Mouse (Mus musculus): ENCODE data around the gene Ggt7. TPM values are rescaled to one million over a fixed set of nuclear protein-coding genes. Genes with fewer than 3 reads are reported as not detected.

The Ggt7 gene
- polyA plus RNA-seq, 1 experiment from 2014 or later: 3.1 TPM

DNA sequence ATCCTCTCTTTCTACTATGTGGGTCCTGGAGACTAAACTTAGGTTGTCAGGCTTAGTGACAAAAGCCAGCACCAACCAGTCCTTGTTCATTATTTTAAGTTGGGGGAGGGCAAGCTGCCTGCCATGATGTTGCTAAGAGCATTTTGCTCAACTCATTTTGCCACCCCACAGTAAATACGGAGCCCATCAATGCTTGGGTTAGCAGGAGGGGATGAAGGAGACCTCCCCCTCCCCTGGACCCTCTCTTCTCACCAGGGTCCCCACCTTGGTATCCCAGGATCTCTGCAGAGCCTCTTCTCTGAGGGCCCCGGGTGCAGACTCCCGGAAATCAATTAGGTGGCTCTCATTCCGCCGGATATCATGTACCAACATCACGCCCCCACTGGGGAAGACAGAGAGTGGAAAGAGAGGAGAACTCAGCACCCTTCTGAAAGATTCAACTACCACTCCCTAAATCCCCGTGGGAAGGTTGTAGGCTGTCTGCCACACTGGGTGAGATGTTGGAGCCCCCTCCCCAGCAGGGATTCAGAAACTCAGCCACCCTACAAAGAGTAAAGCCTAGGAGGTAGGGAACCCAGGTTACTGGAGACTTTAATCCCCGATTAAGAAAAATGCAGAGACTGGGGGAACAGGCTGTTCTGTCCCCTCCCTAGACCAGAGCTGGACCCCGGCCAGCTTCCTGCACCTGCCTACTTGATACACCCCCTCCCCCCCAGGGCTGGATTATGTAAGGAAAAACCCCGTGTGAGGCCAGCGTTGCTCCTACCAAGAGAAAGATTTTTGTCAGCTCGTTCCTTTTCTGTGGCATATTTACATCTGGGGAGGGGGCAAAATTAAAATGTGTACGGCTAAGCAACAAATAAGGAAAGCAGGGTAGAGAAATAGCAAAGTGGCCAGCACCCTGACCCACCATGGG lies 13.3 kb downstream of the Ggt7 start:
- no peaks in the 10 kb centered on the region for H3K4me1 ChIP-seq (ENCODE audit: control insufficient read depth, insufficient read depth, low read length)
- ATAC-seq (replicated peaks; ENCODE audit: insufficient number of reproducible peaks, low FRiP score, low TSS enrichment, low read depth) (no peak; the same call in 1 of the 2 replicates), DNase-seq (ENCODE audit: low spot score) (peak; percentile 43)
- no peaks in the 10 kb centered on the region for H3K9me3 ChIP-seq (replicated peaks; ENCODE audit: control insufficient read depth, low read length)
- no peaks in the 10 kb centered on the region for H3K27me3 ChIP-seq (ENCODE audit: control insufficient read depth, insufficient read depth, low read length)
- H3K4me2 ChIP-seq (ENCODE audit: low read depth, low read length): no peak overlapping the region
- no peak overlapping the region for H3K9ac ChIP-seq (replicated peaks; ENCODE audit: low read length)
- H3K4me3 ChIP-seq (ENCODE audit: low read depth, low read length): no peak overlapping the region
- WGBS: 61% methylated on average over 13 of the region's 13 CpGs
- no peak overlapping the region for H3K27ac ChIP-seq (replicated peaks; ENCODE audit: low read depth, low read length)
- no peaks in the 10 kb centered on the region for H3K36me3 ChIP-seq (replicated peaks; ENCODE audit: control insufficient read depth, insufficient read depth, low read depth, low read length)

DNA sequence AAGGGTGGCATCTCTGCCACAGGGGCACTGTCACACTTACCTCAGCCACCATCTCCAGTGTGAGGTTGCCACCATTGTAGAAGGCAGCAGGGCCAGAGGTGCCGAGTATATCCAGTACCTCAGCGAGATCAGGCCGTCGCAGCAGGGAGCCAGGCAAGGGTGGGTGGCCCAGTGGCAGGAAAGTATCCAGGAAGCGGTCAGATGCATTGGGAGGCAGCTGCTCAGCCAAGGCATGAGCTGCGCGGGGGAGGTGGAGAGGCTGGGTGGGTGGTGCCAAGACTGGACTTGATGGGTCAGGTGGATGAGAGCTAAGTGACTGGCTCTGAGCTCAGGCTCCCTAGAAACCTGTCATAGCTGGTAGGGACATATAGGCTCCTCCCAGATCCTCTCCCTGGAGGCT lies 15.4 kb downstream of the Ggt7 start:
- H3K4me3 ChIP-seq (ENCODE audit: low read depth, low read length): no peak overlapping the region
- no peaks in the 10 kb centered on the region for H3K27me3 ChIP-seq (ENCODE audit: control insufficient read depth, insufficient read depth, low read length)
- no peak for DNase-seq (ENCODE audit: low spot score)
- no peaks in the 10 kb centered on the region for H3K36me3 ChIP-seq (replicated peaks; ENCODE audit: control insufficient read depth, insufficient read depth, low read depth, low read length)
- no peaks in the 10 kb centered on the region for H3K9me3 ChIP-seq (replicated peaks; ENCODE audit: control insufficient read depth, low read length)
- H3K4me2 ChIP-seq (ENCODE audit: low read depth, low read length): no peak overlapping the region
- H3K4me1 ChIP-seq (ENCODE audit: control insufficient read depth, insufficient read depth, low read length): no peaks in the 10 kb centered on the region
- H3K27ac ChIP-seq (replicated peaks; ENCODE audit: low read depth, low read length): no peak overlapping the region
- 81% methylated on average over 7 of the region's 7 CpGs for WGBS
- H3K9ac ChIP-seq (replicated peaks; ENCODE audit: low read length): no peak overlapping the region
- ATAC-seq (replicated peaks; ENCODE audit: insufficient number of reproducible peaks, low FRiP score, low TSS enrichment, low read depth): no peak

DNA sequence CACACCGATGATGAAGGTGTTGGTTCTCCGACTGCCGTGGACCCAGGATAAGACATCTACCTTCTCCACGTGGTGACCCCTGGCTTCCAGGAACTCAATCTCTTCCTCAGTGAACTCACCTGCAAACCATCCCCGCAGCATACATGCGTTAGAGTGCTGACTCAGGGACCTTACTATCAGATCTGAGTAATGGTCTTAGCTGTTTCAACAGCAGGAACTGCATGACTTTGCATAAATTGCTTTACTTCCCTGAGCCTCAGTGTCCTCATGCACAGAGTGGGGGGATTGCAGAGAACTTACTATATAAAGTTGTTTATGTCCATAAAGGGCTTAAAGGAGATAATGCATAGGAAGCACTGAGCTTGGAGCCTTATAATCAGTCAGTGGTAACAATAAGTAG lies 27.0 kb downstream of the Ggt7 start:
- Histone ChIP-seq H3K4me2 (ENCODE audit: low read depth, low read length) (no peak overlapping the region), H3K4me3 (ENCODE audit: low read depth, low read length) (no peak overlapping the region), H3K27me3 (ENCODE audit: control insufficient read depth, insufficient read depth, low read length) (no peaks in the 10 kb centered on the region), H3K9me3 (replicated peaks; ENCODE audit: control insufficient read depth, low read length) (no peaks in the 10 kb centered on the region), H3K27ac (replicated peaks; ENCODE audit: low read depth, low read length) (no peak overlapping the region), H3K36me3 (replicated peaks; ENCODE audit: control insufficient read depth, insufficient read depth, low read depth, low read length) (no peaks in the 10 kb centered on the region), H3K9ac (replicated peaks; ENCODE audit: low read length) (no peak overlapping the region), H3K4me1 (ENCODE audit: control insufficient read depth, insufficient read depth, low read length) (no peaks in the 10 kb centered on the region)
- DNase-seq (ENCODE audit: low spot score) (no peak), ATAC-seq (replicated peaks; ENCODE audit: insufficient number of reproducible peaks, low FRiP score, low TSS enrichment, low read depth) (no peak)
- 88% methylated on average over 6 of the region's 6 CpGs for WGBS

DNA sequence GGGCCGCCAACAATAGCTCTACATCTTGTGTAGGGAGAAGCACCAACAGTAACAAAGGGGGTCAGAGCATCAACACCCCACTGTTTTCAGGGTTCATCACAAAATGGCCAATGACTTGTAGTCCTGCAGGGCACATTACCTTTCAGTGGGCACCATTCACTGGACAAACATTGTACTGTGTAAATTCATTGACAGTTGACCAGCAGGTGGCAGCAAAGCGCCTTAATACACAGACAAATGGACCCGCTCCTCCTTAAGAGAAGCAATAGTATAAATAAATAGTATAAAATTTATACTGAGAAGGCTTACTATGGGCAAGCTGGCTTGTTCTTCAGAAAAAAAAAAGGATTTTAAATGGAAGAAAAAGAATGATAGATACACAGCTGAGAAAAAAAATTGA lies 36.0 kb downstream of the Ggt7 start:
- ATAC-seq (replicated peaks; ENCODE audit: insufficient number of reproducible peaks, low FRiP score, low TSS enrichment, low read depth): no peak
- no peaks in the 10 kb centered on the region for H3K36me3 ChIP-seq (replicated peaks; ENCODE audit: control insufficient read depth, insufficient read depth, low read depth, low read length)
- 41% methylated on average over 3 of the region's 3 CpGs for WGBS
- H3K9ac ChIP-seq (replicated peaks; ENCODE audit: low read length): no peak overlapping the region
- no peak overlapping the region for H3K4me2 ChIP-seq (ENCODE audit: low read depth, low read length)
- no peaks in the 10 kb centered on the region for H3K27me3 ChIP-seq (ENCODE audit: control insufficient read depth, insufficient read depth, low read length)
- H3K4me1 ChIP-seq (ENCODE audit: control insufficient read depth, insufficient read depth, low read length): no peaks in the 10 kb centered on the region
- no peak overlapping the region for H3K27ac ChIP-seq (replicated peaks; ENCODE audit: low read depth, low read length)
- DNase-seq (ENCODE audit: low spot score): peak; percentile 82
- no peaks in the 10 kb centered on the region for H3K9me3 ChIP-seq (replicated peaks; ENCODE audit: control insufficient read depth, low read length)
- H3K4me3 ChIP-seq (ENCODE audit: low read depth, low read length): no peak overlapping the region

DNA sequence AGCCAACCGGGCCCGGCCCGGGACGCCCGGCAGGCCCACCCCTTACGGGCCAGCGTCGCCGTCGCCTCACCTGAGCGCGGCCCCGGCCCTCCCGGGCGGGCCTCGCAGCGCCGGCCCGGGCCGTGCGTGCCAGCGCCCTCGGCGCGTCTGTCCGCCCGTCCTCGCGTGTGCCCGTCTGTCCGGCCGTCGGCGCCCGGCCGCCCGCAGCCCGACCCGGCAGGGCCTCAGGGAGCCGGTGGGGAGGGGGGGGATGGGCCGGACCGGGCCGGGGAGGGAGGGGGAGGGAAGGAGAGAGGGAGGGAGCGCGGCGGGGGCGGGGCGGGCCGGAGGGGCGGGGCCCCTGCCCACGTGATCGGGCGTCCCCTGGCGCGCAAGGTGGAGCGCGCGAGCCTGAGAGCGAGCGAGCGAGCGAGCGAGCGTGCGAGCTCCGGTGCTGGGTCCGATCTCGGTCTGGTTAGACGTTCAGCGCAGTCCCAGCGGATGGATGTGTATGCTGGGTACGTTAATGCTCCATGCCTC lies 44.4 kb downstream of the Ggt7 start, which contains the start of gene Ncoa6:
TSS of gene Ncoa6 (minus strand) at position 325 of the 519 bp plus-strand sequence.
- no peaks in the 10 kb centered on the region for H3K27me3 ChIP-seq (ENCODE audit: control insufficient read depth, insufficient read depth, low read length)
- H3K4me3 ChIP-seq (ENCODE audit: low read depth, low read length): peak within 1 kb of the TSS; percentile 83
- no peaks in the 10 kb centered on the region for H3K36me3 ChIP-seq (replicated peaks; ENCODE audit: control insufficient read depth, insufficient read depth, low read depth, low read length)
- ATAC-seq (replicated peaks; ENCODE audit: insufficient number of reproducible peaks, low FRiP score, low TSS enrichment, low read depth): peak; percentile 77
- DNase-seq (ENCODE audit: low spot score): peak; percentile 85
- H3K27ac ChIP-seq (replicated peaks; ENCODE audit: low read depth, low read length): peak within 1 kb of the TSS; percentile 77
- WGBS: 0% methylated on average over 41 of the region's 72 CpGs
- H3K9ac ChIP-seq (replicated peaks; ENCODE audit: low read length): peak within 1 kb of the TSS; percentile 96
- no peaks in the 10 kb centered on the region; the same call in 1 of the 2 replicates for H3K4me1 ChIP-seq (ENCODE audit: control insufficient read depth, insufficient read depth, low read length)
- no peaks in the 10 kb centered on the region for H3K9me3 ChIP-seq (replicated peaks; ENCODE audit: control insufficient read depth, low read length)
- H3K4me2 ChIP-seq (ENCODE audit: low read depth, low read length): peak within 1 kb of the TSS; percentile 60

DNA sequence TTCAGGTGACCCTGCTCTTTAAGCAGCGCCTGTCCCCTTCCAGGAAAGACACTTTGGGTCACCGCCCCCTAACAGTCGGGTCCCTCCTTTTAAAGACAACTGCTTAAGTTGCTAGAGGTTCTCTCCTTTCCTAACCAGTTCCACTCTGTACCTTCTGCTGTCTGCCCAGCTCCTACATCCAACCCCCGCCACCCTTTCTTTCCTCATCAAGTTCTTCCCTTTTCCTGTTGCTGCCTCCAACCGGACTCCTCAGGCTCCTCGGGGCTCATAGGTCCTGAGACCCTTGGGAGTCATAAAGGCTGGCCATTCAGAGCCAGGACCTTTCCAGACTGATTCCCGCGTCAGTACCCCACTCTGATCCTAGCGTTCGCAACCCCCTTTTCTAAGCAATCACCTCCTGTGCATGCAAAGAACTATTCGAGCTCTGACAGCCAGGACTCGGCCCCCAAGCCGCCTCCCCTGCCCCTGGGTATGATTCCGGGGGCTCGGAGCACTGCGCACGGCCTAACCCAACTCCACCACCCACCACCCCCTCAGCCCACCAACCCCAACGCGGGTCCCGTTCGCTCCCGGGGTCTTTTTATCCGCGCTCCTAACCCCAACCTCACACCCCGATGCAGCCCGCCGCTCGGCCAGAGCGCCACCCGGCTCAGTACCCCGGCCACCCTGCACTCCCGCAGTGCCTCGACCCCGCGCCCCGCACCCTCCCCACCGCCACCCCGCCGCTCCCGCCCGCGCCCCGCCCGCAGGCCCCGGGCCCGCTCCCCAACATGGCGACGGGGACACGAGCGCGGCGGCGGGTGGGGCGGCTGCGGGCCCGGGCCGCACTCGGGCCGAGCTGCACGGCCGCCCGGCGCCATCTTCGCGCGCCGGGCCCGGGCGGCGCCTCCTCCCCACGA lies 45.1 kb downstream of the Ggt7 start:
- Histone ChIP-seq H3K4me2 (ENCODE audit: low read depth, low read length) (peak overlapping the region; percentile 60), H3K9me3 (replicated peaks; ENCODE audit: control insufficient read depth, low read length) (no peaks in the 10 kb centered on the region), H3K4me1 (ENCODE audit: control insufficient read depth, insufficient read depth, low read length) (no peaks in the 10 kb centered on the region; the same call in 1 of the 2 replicates), H3K4me3 (ENCODE audit: low read depth, low read length) (peak overlapping the region; percentile 83), H3K27ac (replicated peaks; ENCODE audit: low read depth, low read length) (peak overlapping the region; percentile 77), H3K36me3 (replicated peaks; ENCODE audit: control insufficient read depth, insufficient read depth, low read depth, low read length) (no peaks in the 10 kb centered on the region), H3K9ac (replicated peaks; ENCODE audit: low read length) (peak overlapping the region; percentile 96), H3K27me3 (ENCODE audit: control insufficient read depth, insufficient read depth, low read length) (no peaks in the 10 kb centered on the region)
- WGBS: under 1% methylated on average over 52 of the region's 71 CpGs
- DNase-seq (ENCODE audit: low spot score): peak; percentile 52
- ATAC-seq (replicated peaks; ENCODE audit: insufficient number of reproducible peaks, low FRiP score, low TSS enrichment, low read depth): peak; percentile 75

DNA sequence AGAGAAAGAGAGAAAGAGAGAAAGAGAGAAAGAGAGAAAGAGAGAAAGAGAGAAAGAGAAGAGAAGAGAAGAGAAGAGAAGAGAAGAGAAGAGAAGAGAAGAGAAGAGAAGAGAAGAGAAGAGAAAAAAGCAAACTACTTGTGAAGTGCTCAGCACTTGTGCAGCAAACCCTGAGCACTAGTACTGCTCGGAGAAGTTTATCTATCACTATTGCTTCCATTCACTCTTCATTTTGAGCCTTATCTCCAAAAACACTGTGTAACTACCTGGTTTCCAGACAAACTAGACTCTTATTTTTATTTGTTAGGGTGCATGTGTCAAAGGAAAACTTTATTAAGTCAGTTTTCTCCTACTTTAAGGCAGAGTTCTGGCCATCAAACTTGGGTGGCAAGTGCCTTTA lies 51.2 kb downstream of the Ggt7 start:
- H3K27ac ChIP-seq (replicated peaks; ENCODE audit: low read depth, low read length): no peak overlapping the region
- no peak overlapping the region for H3K9ac ChIP-seq (replicated peaks; ENCODE audit: low read length)
- no peaks in the 10 kb centered on the region for H3K4me1 ChIP-seq (ENCODE audit: control insufficient read depth, insufficient read depth, low read length)
- no peaks in the 10 kb centered on the region for H3K36me3 ChIP-seq (replicated peaks; ENCODE audit: control insufficient read depth, insufficient read depth, low read depth, low read length)
- 91% methylated on average over 1 of the region's 1 CpGs for WGBS
- H3K27me3 ChIP-seq (ENCODE audit: control insufficient read depth, insufficient read depth, low read length): no peaks in the 10 kb centered on the region
- H3K4me2 ChIP-seq (ENCODE audit: low read depth, low read length): no peak overlapping the region
- ATAC-seq (replicated peaks; ENCODE audit: insufficient number of reproducible peaks, low FRiP score, low TSS enrichment, low read depth) (no peak), DNase-seq (ENCODE audit: low spot score) (no peak)
- H3K9me3 ChIP-seq (replicated peaks; ENCODE audit: control insufficient read depth, low read length): no peaks in the 10 kb centered on the region
- no peak overlapping the region for H3K4me3 ChIP-seq (ENCODE audit: low read depth, low read length)
